Mouse (Mus musculus): ENCODE measurements around the gene Six2.

Gene Six2

GRCm38 (mm10) chr17:85688236-85688910, at the start of gene Six2:
TSS of gene Six2 (minus strand) at chr17:85688274.
- DNase-seq (ENCODE audit: low spot score) = peak; percentile 41

- no peak for DNase-seq (ENCODE audit: low spot score)
These were observed 49.2 kb upstream of the Six2 start for GRCm38 (mm10) chr17:85737090-85737780.

GRCm38 (mm10) chr17:85731329-85731728, 43.3 kb upstream of the Six2 start:
- no peak for DNase-seq (ENCODE audit: low spot score)

GRCm38 (mm10) chr17:85730231-85731015, 42.3 kb upstream of the Six2 start:
- DNase-seq (ENCODE audit: low spot score) = no peak

GRCm38 (mm10) chr17:85728071-85728718, 40.1 kb upstream of the Six2 start:
- no peak for DNase-seq (ENCODE audit: low spot score)

- no peak for DNase-seq (ENCODE audit: low spot score)
These were observed 37.9 kb upstream of the Six2 start for GRCm38 (mm10) chr17:85725988-85726387.

GRCm38 (mm10) chr17:85723166-85723565, 35.1 kb upstream of the Six2 start:
- no peak for DNase-seq (ENCODE audit: low spot score)

- no peak for DNase-seq (ENCODE audit: low spot score)
These were observed 29.2 kb upstream of the Six2 start for GRCm38 (mm10) chr17:85717266-85717665.

- no peak for DNase-seq (ENCODE audit: low spot score)
These were observed 27.7 kb upstream of the Six2 start for GRCm38 (mm10) chr17:85715784-85716183.

- no peak for DNase-seq (ENCODE audit: low spot score)
These were observed 26.3 kb upstream of the Six2 start for GRCm38 (mm10) chr17:85714370-85714769.

GRCm38 (mm10) chr17:85712874-85713273, 24.8 kb upstream of the Six2 start:
- DNase-seq (ENCODE audit: low spot score) = no peak

- DNase-seq (ENCODE audit: low spot score) = no peak
These were observed 16.5 kb upstream of the Six2 start for GRCm38 (mm10) chr17:85704369-85705260.

- DNase-seq (ENCODE audit: low spot score) = no peak
These were observed 12.0 kb upstream of the Six2 start for GRCm38 (mm10) chr17:85700028-85700427.

- DNase-seq (ENCODE audit: low spot score) = no peak
These were observed 10.6 kb upstream of the Six2 start for GRCm38 (mm10) chr17:85698643-85699042.

GRCm38 (mm10) chr17:85697976-85698375, 9.9 kb upstream of the Six2 start:
- DNase-seq (ENCODE audit: low spot score) = no peak

GRCm38 (mm10) chr17:85694499-85694898, 6.4 kb upstream of the Six2 start:
- DNase-seq (ENCODE audit: low spot score) = no peak

GRCm38 (mm10) chr17:85693101-85693500, 5.0 kb upstream of the Six2 start:
- DNase-seq (ENCODE audit: low spot score) = no peak

- no peak for DNase-seq (ENCODE audit: low spot score)
These were observed 4.5 kb upstream of the Six2 start for GRCm38 (mm10) chr17:85692594-85692993.

GRCm38 (mm10) chr17:85691701-85692536, 3.8 kb upstream of the Six2 start:
- DNase-seq (ENCODE audit: low spot score) = no peak

- no peak for DNase-seq (ENCODE audit: low spot score)
These were observed 2.9 kb upstream of the Six2 start for GRCm38 (mm10) chr17:85690969-85691335.

Measured in urinary bladder, postnatal 14 days (tissue).